Mouse (Mus musculus) heart, embryonic 10.5 days (tissue): ENCODE data around the gene Naaladl1. TPM values are rescaled to one million over a fixed set of nuclear protein-coding genes. Genes with fewer than 3 reads are reported as not detected.

Experiments used
- DNase-seq: peaks from one replicate; pipeline ENCODE4 v3.0.0-alpha.2; 2017; ENCODE audit warnings: low spot score
- H3K27ac ChIP-seq: fragments of 300-500 bp; sonication (generic); 2 replicates; pipeline ENCODE4 v1.5.1; 2016; ENCODE audit warnings: mild to moderate bottlenecking
- H3K27me3 ChIP-seq: fragments of 300-500 bp; sonication (generic); 2 replicates; pipeline ENCODE4 v1.6.1; 2016; ENCODE audit warnings: mild to moderate bottlenecking; ENCODE audit not compliant: poor library complexity, insufficient read depth, severe bottlenecking
- H3K36me3 ChIP-seq: fragments of 300-500 bp; sonication (generic); 2 replicates; pipeline ENCODE4 v1.6.1; 2016; ENCODE audit warnings: mild to moderate bottlenecking, moderate library complexity
- H3K4me1 ChIP-seq: fragments of 300-500 bp; sonication (generic); 2 replicates; pipeline ENCODE4 v1.6.1; 2016; ENCODE audit warnings: mild to moderate bottlenecking
- H3K4me3 ChIP-seq: fragments of 300-500 bp; sonication (generic); 2 replicates; pipeline ENCODE4 v1.5.1; 2016; ENCODE audit warnings: mild to moderate bottlenecking, moderate library complexity
- H3K9me3 ChIP-seq: fragments of 300-500 bp; sonication (generic); 2 replicates; pipeline ENCODE4 v1.6.1; 2016; ENCODE audit warnings: mild to moderate bottlenecking, moderate library complexity
- WGBS: fragments of 180-500 bp; shearing (Covaris S2); methylation state at CpG from one replicate; pipeline ENCODE4 v1.1.7; 2016; 5-methylcytosine and 5-hydroxymethylcytosine counted together
- polyA plus RNA-seq: library from polyadenylated mRNA; unstranded; fragments of >200 nt; fragmentation: Nextera tagmentation; extraction: Ambion mirVana; gene quantifications from 2 replicates; pipeline ENCODE4 v1.2.1, GENCODE M21; 2016

The Naaladl1 gene
- polyA plus RNA-seq = 0.52 and 0.59 TPM in 2 replicates

- 81% methylated on average over 7 of the region's 7 CpGs for WGBS
- H3K27me3 ChIP-seq = no peaks in the 10 kb centered on the region
- DNase-seq = no peak
- H3K4me1 ChIP-seq = peaks cover 17% of the 10 kb centered on the region
- H3K27ac ChIP-seq = no peak within 1 kb of the TSS
- H3K9me3 ChIP-seq = no peaks in the 10 kb centered on the region
- no peak within 1 kb of the TSS for H3K4me3 ChIP-seq
- H3K36me3 ChIP-seq = no peaks in the 10 kb centered on the region
These were observed at the start of gene Naaladl1 for GRCm38 (mm10) chr19:6105586-6105985. TSS of gene Naaladl1 (plus strand) at chr19:6105782.

GRCm38 (mm10) chr19:6056696-6057095, 48.9 kb upstream of the Naaladl1 start:
- Histone ChIP-seq H3K4me3 (peak overlapping the region; percentile 91), H3K27me3 (no peaks in the 10 kb centered on the region), H3K4me1 (peaks cover 23% of the 10 kb centered on the region), H3K27ac (0 out of 2 replicates have a peak overlapping the region, but pooled peaks have one; percentile 96), H3K36me3 (peaks cover 61% of the 10 kb centered on the region), H3K9me3 (no peaks in the 10 kb centered on the region)
- DNase-seq = no peak
- WGBS = 66% methylated on average over 4 of the region's 4 CpGs

GRCm38 (mm10) chr19:6057313-6058096, 48.1 kb upstream of the Naaladl1 start, which contains the start of the genes Mrpl49 and Fau:
TSS of gene Mrpl49 (minus strand) at chr19:6057785.
TSS of gene Fau (plus strand) at chr19:6057844.
- Histone ChIP-seq H3K27ac (peak within 1 kb of the TSS; percentile 96), H3K27me3 (no peaks in the 10 kb centered on the region), H3K4me1 (peaks cover 31% of the 10 kb centered on the region), H3K36me3 (peaks cover 53% of the 10 kb centered on the region), H3K4me3 (peak within 1 kb of the TSS; percentile 91), H3K9me3 (no peaks in the 10 kb centered on the region)
- DNase-seq = peak; percentile 99
- under 1% methylated on average over 63 of the region's 63 CpGs for WGBS

GRCm38 (mm10) chr19:6058513-6058912, 47.1 kb upstream of the Naaladl1 start:
- DNase-seq = no peak
- Histone ChIP-seq H3K4me1 (peaks cover 40% of the 10 kb centered on the region), H3K27ac (peak overlapping the region; percentile 96), H3K9me3 (no peaks in the 10 kb centered on the region), H3K27me3 (no peaks in the 10 kb centered on the region), H3K36me3 (peaks cover 43% of the 10 kb centered on the region), H3K4me3 (peak overlapping the region; percentile 91)
- 28% methylated on average over 5 of the region's 5 CpGs for WGBS

GRCm38 (mm10) chr19:6058966-6059365, 46.6 kb upstream of the Naaladl1 start:
- no peaks in the 10 kb centered on the region for H3K27me3 ChIP-seq
- H3K36me3 ChIP-seq = peaks cover 38% of the 10 kb centered on the region
- no peaks in the 10 kb centered on the region for H3K9me3 ChIP-seq
- H3K4me1 ChIP-seq = peaks cover 42% of the 10 kb centered on the region
- no peak overlapping the region for H3K27ac ChIP-seq
- 83% methylated on average over 5 of the region's 5 CpGs for WGBS
- no peak for DNase-seq
- H3K4me3 ChIP-seq = peak overlapping the region; percentile 91

- no peaks in the 10 kb centered on the region for H3K27me3 ChIP-seq
- peak within 1 kb of the TSS; percentile 82 for H3K4me3 ChIP-seq
- H3K4me1 ChIP-seq = peaks cover 42% of the 10 kb centered on the region
- H3K27ac ChIP-seq = peak within 1 kb of the TSS; percentile 96
- peak; percentile 97 for DNase-seq
- peaks cover 17% of the 10 kb centered on the region for H3K36me3 ChIP-seq
- under 1% methylated on average over 58 of the region's 58 CpGs for WGBS
- no peaks in the 10 kb centered on the region for H3K9me3 ChIP-seq
These were observed 44.5 kb upstream of the Naaladl1 start, which contains the start of gene Znhit2 for GRCm38 (mm10) chr19:6061021-6061533. TSS of gene Znhit2 (plus strand) at chr19:6061192.

- Histone ChIP-seq H3K27ac (peak overlapping the region; percentile 96), H3K4me1 (peaks cover 42% of the 10 kb centered on the region), H3K27me3 (no peaks in the 10 kb centered on the region), H3K9me3 (no peaks in the 10 kb centered on the region), H3K4me3 (peak overlapping the region; percentile 82), H3K36me3 (peaks cover 15% of the 10 kb centered on the region)
- WGBS = 2% methylated on average over 44 of the region's 44 CpGs
- peak; percentile 83 for DNase-seq
These were observed 43.8 kb upstream of the Naaladl1 start for GRCm38 (mm10) chr19:6061641-6062302.

- H3K9me3 ChIP-seq = no peaks in the 10 kb centered on the region
- H3K27ac ChIP-seq = peak overlapping the region; percentile 96
- WGBS = 76% methylated on average over 5 of the region's 5 CpGs
- peaks cover 46% of the 10 kb centered on the region for H3K4me1 ChIP-seq
- peak overlapping the region; percentile 82 for H3K4me3 ChIP-seq
- peaks cover 15% of the 10 kb centered on the region for H3K36me3 ChIP-seq
- H3K27me3 ChIP-seq = no peaks in the 10 kb centered on the region
- no peak for DNase-seq
These were observed 43.2 kb upstream of the Naaladl1 start for GRCm38 (mm10) chr19:6062418-6062817.

GRCm38 (mm10) chr19:6063081-6063480, 42.5 kb upstream of the Naaladl1 start:
- WGBS = 88% methylated on average over 6 of the region's 6 CpGs
- DNase-seq = no peak
- no peak overlapping the region for H3K4me3 ChIP-seq
- no peaks in the 10 kb centered on the region for H3K27me3 ChIP-seq
- no peak overlapping the region for H3K27ac ChIP-seq
- no peaks in the 10 kb centered on the region for H3K9me3 ChIP-seq
- H3K4me1 ChIP-seq = peaks cover 52% of the 10 kb centered on the region
- H3K36me3 ChIP-seq = peaks cover 15% of the 10 kb centered on the region

GRCm38 (mm10) chr19:6066571-6066970, 39.0 kb upstream of the Naaladl1 start:
- Histone ChIP-seq H3K4me3 (peak overlapping the region; percentile 66), H3K4me1 (peaks cover 45% of the 10 kb centered on the region), H3K36me3 (peaks cover 34% of the 10 kb centered on the region), H3K9me3 (no peaks in the 10 kb centered on the region), H3K27ac (peak overlapping the region; percentile 83), H3K27me3 (no peaks in the 10 kb centered on the region)
- 32% methylated on average over 5 of the region's 5 CpGs for WGBS
- no peak for DNase-seq

- no peaks in the 10 kb centered on the region for H3K27me3 ChIP-seq
- H3K9me3 ChIP-seq = no peaks in the 10 kb centered on the region
- peak; percentile 94 for DNase-seq
- peak overlapping the region; percentile 83 for H3K27ac ChIP-seq
- H3K4me1 ChIP-seq = peaks cover 39% of the 10 kb centered on the region
- peaks cover 36% of the 10 kb centered on the region for H3K36me3 ChIP-seq
- peak overlapping the region; percentile 66 for H3K4me3 ChIP-seq
- WGBS = under 1% methylated on average over 30 of the region's 30 CpGs
These were observed 38.4 kb upstream of the Naaladl1 start for GRCm38 (mm10) chr19:6067011-6067723.

- peaks cover 40% of the 10 kb centered on the region for H3K36me3 ChIP-seq
- 11% methylated on average over 33 of the region's 33 CpGs for WGBS
- peak within 1 kb of the TSS; percentile 83 for H3K27ac ChIP-seq
- DNase-seq = peak; percentile 97
- H3K4me3 ChIP-seq = peak within 1 kb of the TSS; percentile 66
- peaks cover 32% of the 10 kb centered on the region for H3K4me1 ChIP-seq
- no peaks in the 10 kb centered on the region for H3K27me3 ChIP-seq
- no peaks in the 10 kb centered on the region for H3K9me3 ChIP-seq
These were observed 37.7 kb upstream of the Naaladl1 start, which contains the start of gene Tm7sf2 for GRCm38 (mm10) chr19:6067724-6068415. TSS of gene Tm7sf2 (minus strand) at chr19:6068373.
